Mouse (Mus musculus) A20 (cell line): ENCODE measurements around the gene Txnrd2.

ENCODE experiments used
- DNase-seq: peaks from one replicate; pipeline ENCODE4 v3.0.0-alpha.2; 2011; ENCODE audit warnings: low read depth, low spot score

Txnrd2 gene

GRCm38 (mm10) chr16:18451486-18452181 is 25.4 kb downstream of the Txnrd2 start:
- no peak for DNase-seq

DNA sequence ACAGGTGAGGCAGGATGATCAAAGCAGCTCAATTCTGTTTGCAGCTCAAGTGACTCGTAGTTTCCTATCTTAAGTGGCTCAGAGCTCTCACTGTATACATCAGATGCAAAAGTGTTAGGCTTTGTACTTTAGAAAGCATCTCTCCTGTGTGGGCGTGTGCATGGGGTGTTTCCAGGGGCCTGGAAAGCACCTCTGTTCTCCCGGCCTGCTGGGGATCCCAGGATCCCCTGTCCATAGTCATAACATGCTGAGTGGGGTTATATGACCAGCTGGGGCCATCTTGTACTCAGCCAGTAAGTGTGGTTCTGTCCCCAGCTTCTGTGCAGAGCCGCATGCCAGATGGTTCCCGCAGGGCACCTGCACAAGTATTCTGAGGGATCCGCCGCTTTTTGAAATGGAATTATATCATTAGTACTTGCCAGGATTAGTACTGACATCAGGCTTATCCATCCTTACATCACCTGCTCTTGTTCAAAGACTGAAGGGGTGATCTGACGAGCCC is 26.2 kb downstream of the Txnrd2 start:
- DNase-seq, result no peak

DNA sequence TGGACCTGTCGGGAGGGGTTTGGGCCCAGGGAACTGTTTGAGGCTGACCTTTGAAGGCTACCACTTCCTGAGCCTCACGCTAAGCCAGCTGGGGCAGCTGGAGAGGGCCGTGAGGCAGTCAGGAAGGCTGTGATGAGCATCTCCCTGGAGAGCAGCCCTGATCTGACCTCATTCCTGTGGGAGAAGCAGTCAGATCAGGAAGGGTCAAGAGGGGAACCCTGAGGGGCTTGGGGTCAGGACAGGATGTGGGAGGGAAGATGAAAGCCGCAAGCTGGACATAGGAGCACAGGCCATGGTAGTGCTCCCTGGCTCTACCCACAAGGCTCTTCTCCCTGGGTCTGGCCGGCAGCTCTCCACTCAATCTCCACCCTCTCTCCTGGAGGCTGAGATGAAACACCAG is 27.7 kb downstream of the Txnrd2 start:
- DNase-seq, result no peak

GRCm38 (mm10) chr16:18455407-18455806 is 29.2 kb downstream of the Txnrd2 start:
- no peak for DNase-seq

DNA sequence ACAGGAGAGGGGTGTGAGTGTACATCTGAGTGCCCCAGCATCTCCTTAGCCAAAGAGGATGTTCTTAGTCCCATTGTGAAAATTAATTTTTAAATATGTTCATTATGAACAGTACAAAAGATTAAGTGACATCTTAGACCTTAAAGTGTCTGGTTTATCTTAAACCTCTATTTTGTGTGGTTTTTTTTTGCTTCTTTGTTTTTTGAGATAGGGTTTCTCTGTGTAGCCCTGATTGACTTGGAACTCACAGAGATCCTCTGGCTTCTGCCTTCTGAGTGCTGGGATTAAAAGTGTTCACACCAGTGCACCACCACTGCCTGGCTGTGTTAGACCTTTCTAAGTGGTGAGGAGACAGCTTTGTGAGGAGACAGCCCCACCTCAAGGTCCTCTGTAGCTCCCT is 32.5 kb downstream of the Txnrd2 start:
- no peak for DNase-seq

- no peak for DNase-seq
These were observed 33.3 kb downstream of the Txnrd2 start for GRCm38 (mm10) chr16:18459335-18459954.

- peak; percentile 85 for DNase-seq
These were observed 33.8 kb downstream of the Txnrd2 start for GRCm38 (mm10) chr16:18459955-18460370.

- no peak for DNase-seq
These were observed 34.6 kb downstream of the Txnrd2 start for GRCm38 (mm10) chr16:18460826-18461225.

DNA sequence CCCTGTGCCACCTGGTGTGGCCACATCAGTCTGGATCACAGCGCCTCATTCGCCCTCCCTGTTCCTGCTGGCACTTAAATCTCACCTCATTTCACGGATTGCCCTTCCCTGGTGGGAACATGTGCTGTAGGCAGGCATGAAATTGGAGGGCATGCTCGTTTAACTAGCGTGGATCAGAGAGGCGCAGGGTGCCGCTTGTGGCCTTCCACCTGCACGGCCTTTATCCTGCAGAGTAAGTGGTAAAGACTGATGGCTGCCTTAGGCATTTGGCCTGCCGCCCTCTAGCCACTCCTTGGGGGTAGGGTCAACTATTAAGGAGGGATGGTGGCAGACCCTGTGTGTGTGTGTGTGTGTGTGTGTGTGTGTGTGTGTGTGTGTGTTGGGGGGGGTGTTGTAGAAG is 35.8 kb downstream of the Txnrd2 start:
- no peak for DNase-seq

GRCm38 (mm10) chr16:18462598-18462997 is 36.4 kb downstream of the Txnrd2 start:
- no peak for DNase-seq

DNA sequence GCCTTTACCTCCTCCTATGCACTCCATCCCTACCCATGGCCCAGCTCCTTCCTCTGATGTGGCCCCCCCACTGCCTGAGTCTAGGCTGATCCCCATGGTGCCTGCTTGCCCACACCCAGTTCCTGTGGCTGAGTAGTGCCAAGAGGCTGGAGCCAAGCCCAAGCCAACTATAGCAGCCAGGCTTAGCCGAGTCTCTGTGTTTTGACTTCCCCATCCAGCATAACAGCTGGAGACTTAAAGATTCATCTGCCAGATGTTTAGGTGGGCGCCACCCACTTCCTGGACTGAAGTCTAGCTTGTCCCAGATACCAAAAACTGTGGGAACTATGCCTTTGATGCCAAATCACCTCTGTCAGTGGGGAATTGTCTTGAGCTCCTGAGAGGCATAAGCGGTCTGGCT is 38.1 kb downstream of the Txnrd2 start:
- DNase-seq, result no peak

- peak; percentile 38 for DNase-seq
These were observed 44.6 kb downstream of the Txnrd2 start for GRCm38 (mm10) chr16:18470829-18471228.

- no peak for DNase-seq
These were observed 45.3 kb downstream of the Txnrd2 start for GRCm38 (mm10) chr16:18471381-18471955.

GRCm38 (mm10) chr16:18471976-18472375 is 45.8 kb downstream of the Txnrd2 start:
- no peak for DNase-seq

DNA sequence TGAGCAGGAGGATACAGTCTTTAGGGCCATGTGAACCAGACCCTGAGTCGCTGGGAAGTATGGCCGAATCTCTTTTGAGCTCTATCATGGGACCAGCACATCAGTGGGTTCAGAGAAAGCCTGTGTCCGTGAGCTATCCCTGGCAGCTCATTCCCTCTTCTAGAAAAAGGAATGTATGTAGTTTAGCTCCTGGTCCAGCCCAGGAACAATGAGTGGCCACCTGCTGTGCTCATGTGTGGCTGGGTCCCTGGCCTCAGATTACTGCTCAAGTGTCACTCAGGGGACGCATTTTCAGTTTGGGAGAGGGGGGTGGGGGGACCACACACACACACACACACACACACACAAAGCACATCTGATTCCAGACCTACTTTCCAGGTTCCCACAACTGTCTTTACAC is 46.2 kb downstream of the Txnrd2 start:
- DNase-seq, result no peak

GRCm38 (mm10) chr16:18472976-18473375 is 46.8 kb downstream of the Txnrd2 start:
- no peak for DNase-seq

DNA sequence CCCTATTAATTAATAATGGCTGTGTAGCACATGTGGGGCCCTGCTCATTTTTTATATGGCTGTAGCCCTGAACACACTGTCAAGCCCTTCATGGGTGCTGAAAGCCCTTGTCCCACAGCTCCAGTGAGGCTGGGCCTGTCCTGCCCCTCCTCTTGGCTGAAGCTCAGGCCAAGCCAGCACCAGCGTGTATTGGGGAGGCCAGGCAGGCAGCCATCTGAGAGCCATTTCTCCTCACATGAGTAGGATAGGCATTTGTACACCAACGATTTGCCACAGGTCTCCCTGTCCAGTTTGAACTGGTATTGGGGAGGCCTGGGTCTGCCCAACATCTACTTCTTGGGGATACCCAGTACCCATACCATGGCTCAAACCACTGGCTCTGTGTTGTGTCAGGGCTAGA is 47.8 kb downstream of the Txnrd2 start:
- DNase-seq, result no peak

DNA sequence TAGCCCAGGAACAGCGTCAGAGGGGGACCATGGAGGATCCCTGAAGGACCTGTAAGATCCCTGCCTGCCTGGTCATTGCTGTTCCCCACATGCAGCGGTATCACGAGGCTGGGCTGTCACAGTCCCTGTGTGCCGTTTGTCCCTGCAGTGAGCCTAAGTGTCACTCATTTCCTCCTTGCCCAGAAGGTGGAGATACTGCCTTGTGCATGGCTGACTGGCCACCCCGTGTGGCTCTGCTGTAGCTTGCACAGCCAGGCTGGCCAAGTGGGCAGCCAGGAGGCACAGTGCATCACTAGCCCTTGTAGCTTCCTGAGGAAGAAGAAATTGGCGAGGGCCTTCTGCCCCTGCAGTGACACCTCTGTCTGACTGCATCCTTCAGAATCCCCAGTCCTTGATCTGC is 51.8 kb downstream of the Txnrd2 start:
- no peak for DNase-seq

- peak; percentile 93 for DNase-seq
These were observed 53.5 kb downstream of the Txnrd2 start for GRCm38 (mm10) chr16:18479667-18480066.

DNA sequence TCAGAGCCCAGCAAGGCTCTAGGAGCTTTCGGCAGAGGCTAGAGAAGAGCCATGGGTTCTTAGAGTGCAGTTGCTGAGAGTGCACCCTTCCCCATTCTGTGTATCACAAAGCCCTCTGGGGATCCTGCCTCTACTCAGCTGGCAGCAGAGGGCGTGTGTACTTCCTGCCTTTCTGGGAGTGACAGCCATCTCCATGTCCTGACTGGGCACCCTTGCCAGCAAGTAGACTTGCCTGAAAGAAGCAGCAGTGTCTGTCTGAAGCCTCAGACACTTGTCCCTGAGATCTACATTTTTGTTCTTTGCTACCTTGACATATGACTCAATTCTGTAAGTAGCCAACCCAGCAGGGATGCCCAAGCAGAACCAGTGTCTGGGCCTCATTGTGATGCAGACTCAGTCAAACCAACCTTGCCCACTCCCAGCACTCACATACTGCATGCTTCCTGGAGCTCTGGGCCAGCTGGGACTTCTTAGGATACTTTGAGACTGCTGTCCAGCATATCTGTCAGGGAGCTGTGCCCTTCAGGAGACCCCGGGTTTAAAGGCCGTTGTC is 54.8 kb downstream of the Txnrd2 start:
- DNase-seq, result peak; percentile 49

DNA sequence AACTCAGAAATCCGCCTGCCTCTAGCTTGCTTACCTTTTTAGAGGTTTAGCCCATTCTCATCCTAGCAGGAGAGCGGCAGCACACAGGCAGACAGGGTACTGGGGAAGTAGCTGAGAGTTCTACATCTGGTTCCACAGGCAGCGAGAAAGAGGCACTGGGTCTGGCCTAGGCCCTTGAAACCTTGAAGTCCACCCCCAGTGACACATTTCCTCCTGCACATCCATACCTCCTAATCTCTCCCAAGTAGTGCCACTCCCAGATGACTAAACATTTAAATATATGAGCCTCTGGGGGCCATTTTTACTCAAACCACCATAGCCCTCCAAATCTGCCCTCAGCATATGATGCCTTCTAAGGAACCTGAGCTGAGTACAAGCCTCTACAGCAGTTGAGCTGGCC is 56.2 kb downstream of the Txnrd2 start:
- DNase-seq, result no peak

GRCm38 (mm10) chr16:18483839-18484238 is 57.7 kb downstream of the Txnrd2 start:
- DNase-seq, result no peak

DNA sequence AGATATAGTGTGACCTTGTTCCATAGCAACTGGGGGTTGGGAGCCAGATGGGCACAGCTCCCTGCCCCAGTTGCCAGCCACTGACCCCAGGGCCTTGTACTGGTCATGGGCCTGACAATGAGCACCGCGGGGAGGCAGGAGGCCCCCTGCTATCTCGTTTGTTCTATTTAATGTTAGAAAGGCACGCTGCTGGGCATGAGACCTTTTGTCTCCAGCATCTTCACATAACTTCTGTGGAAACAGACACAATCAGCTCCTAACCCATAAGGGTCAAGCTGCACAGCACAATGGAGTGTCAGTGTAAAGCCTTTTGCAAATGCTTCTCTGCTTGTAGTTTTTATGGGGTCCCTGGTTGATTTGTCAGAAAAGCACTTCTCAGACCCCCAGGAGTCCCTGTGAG is 58.2 kb downstream of the Txnrd2 start:
- DNase-seq, result no peak
